In the genomic region with DNA sequence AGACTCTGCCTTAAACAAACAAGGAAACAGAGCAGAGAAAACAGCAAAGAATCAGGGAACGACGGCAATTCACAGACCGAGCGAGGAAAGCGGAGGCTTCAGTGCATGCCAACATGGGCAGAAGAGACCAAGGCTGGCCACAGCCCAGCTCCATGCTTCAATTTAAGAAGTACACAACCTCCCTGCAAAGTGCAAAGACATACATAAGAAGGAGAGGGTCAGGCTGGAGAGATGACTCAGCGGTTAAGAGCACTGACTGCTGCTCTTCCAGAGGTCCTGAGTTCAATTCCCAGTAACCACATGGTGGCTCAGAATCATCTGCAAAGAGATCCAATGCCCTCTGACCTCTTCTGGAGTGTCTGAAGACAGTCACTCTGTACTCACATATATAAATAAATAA, we compare ENCODE assay signal across 23 mouse cellular contexts. TPM values are rescaled to one million over a fixed set of nuclear protein-coding genes. Genes with fewer than 3 reads are reported as not detected.
DNase-seq lines count a peak whose midpoint lies in the region; ATAC-seq and TF ChIP-seq lines count a peak whose summit lies in the region.
"Had no signal": no experiment of that assay in that cellular context is flagged by ENCODE, and none has a peak within 500 bp of the region (broad histone marks: within the 10 kb centered on the region; RNA-seq: fewer than 3 reads in every experiment).

No protein-coding gene starts in this region.

- H3K4me1 ChIP-seq in midbrain, embryonic 11.5 days (ENCODE audit: control insufficient read depth, insufficient read depth, low read length): no peaks in the 10 kb centered on the region
- no peaks in the 10 kb centered on the region for H3K4me1 ChIP-seq in midbrain, embryonic 16.5 days (ENCODE audit: control insufficient read depth, insufficient read depth, low read length)
- H3K4me1 ChIP-seq in MEL (ENCODE audit: control insufficient read depth in 1 of 2, insufficient read depth in 2 of 2, low read length in 2 of 2): peaks cover 20 to 41% of the 10 kb centered on the region in 2 experiments
- no peaks in the 10 kb centered on the region for H3K4me1 ChIP-seq in kidney, adult 2 months (ENCODE audit: control insufficient read depth, insufficient read depth, low read length)
- H3K4me1 ChIP-seq: embryonic facial prominence, embryonic 15.5 days; forebrain, embryonic 12.5 days had no signal

- no peak for TF ChIP-seq CTCF in MEL (IDR thresholded peaks at IDR 0.05 in 2 of 3, conservative IDR thresholded peaks at IDR 0.05 in 1 of 3; ENCODE audit: control insufficient read depth in 1 of 3, insufficient read depth in 1 of 3, low read depth in 2 of 3, low read length in 3 of 3, poor library complexity in 1 of 3, severe bottlenecking in 1 of 3)
- TF ChIP-seq CTCF in kidney, adult 2 months (conservative IDR thresholded peaks at IDR 0.05; ENCODE audit: insufficient read depth, insufficient read length, low read depth, low read length): no peak

- DNase-seq in midbrain, embryonic 11.5 days (ENCODE audit: low spot score, missing footprints): peak; percentile 49
- peak; percentile 66 for DNase-seq in MEL (ENCODE audit: low read depth, low spot score)
- DNase-seq in gastrocnemius, adult 8-10 months (ENCODE audit: low spot score in 2 of 2): no peak
- no peak for DNase-seq in kidney, adult 2 months
- DNase-seq: adrenal gland, adult 2 months; adrenal gland, postnatal 10 days; adrenal gland, postnatal 25 days; cerebellum, adult 11 months; cerebellum, adult 18-20 months; cerebellum, adult 8-10 months; cerebellum, adult 9-11 months; cerebellum, postnatal 14 days; cerebellum, postnatal 36 days; embryo, embryonic 11 days had no signal

- TF ChIP-seq EP300 in MEL (IDR thresholded peaks at IDR 0.05; ENCODE audit: low read depth in 1 of 2, low read length in 2 of 2): peak; percentile 57 to 62; a peak in 3 of 4 replicates

- 86% methylated on average over 6 of the region's 6 CpGs for WGBS in midbrain, embryonic 11.5 days
- 83% methylated on average over 6 of the region's 6 CpGs for WGBS in midbrain, embryonic 16.5 days
- WGBS in kidney, adult 2 months: 78% methylated on average over 6 of the region's 6 CpGs

- TF ChIP-seq RAD21 in MEL (IDR thresholded peaks at IDR 0.05; ENCODE audit: low read depth, low read length): no peak

- H3K36me3 ChIP-seq in midbrain, embryonic 11.5 days (ENCODE audit: control insufficient read depth, insufficient read depth, low read length): no peaks in the 10 kb centered on the region
- no peaks in the 10 kb centered on the region for H3K36me3 ChIP-seq in midbrain, embryonic 16.5 days (ENCODE audit: control insufficient read depth, insufficient read depth, low read length)
- H3K36me3 ChIP-seq in MEL (ENCODE audit: control insufficient read depth in 1 of 2, insufficient read depth in 2 of 2, low read length in 2 of 2): peaks cover 0 to 28% of the 10 kb centered on the region in 2 experiments; a peak in 2 of 4 replicates
- no peaks in the 10 kb centered on the region for H3K36me3 ChIP-seq in kidney, adult 2 months (ENCODE audit: control insufficient read depth, insufficient read depth, low read length)
- H3K36me3 ChIP-seq: embryonic facial prominence, embryonic 13.5 days; embryonic facial prominence, embryonic 15.5 days; forebrain, embryonic 10.5 days; forebrain, embryonic 12.5 days; G1E had no signal

- TF ChIP-seq POLR2A in MEL (IDR thresholded peaks at IDR 0.05; ENCODE audit: control insufficient read depth in 1 of 2, insufficient read depth in 1 of 2, low read depth in 1 of 2, low read length in 2 of 2, poor library complexity in 1 of 2): no peak
- TF ChIP-seq POLR2A in kidney, adult 2 months (IDR thresholded peaks at IDR 0.05; ENCODE audit: low read depth, low read length): no peak

- no peak overlapping the region for H3K9ac ChIP-seq in midbrain, embryonic 11.5 days (ENCODE audit: low read length)
- H3K9ac ChIP-seq in midbrain, embryonic 16.5 days (ENCODE audit: low read depth, low read length): no peak overlapping the region
- no peak overlapping the region for H3K9ac ChIP-seq in MEL (ENCODE audit: control insufficient read depth, low read depth, low read length, poor library complexity, severe bottlenecking)
- H3K9ac ChIP-seq: embryonic facial prominence, embryonic 13.5 days; embryonic facial prominence, embryonic 15.5 days; forebrain, embryonic 12.5 days had no signal

- no peak for ATAC-seq in midbrain, embryonic 11.5 days (ENCODE audit: low FRiP score)
- no peak for ATAC-seq in midbrain, embryonic 16.5 days
- ATAC-seq: forebrain, embryonic 14.5 days; forebrain, embryonic 16.5 days had no signal

- H3K4me2 ChIP-seq in midbrain, embryonic 11.5 days: no peak overlapping the region
- H3K4me2 ChIP-seq in midbrain, embryonic 16.5 days (ENCODE audit: low read length): no peak overlapping the region
- H3K4me2 ChIP-seq: embryonic facial prominence, embryonic 13.5 days; embryonic facial prominence, embryonic 15.5 days; forebrain, embryonic 12.5 days had no signal

- no peaks in the 10 kb centered on the region for H3K9me3 ChIP-seq in midbrain, embryonic 11.5 days (ENCODE audit: control insufficient read depth, low read length)
- H3K9me3 ChIP-seq in midbrain, embryonic 16.5 days (replicated peaks; ENCODE audit: control insufficient read depth, low read length, poor library complexity, severe bottlenecking): no peaks in the 10 kb centered on the region
- H3K9me3 ChIP-seq in MEL (replicated peaks; ENCODE audit: insufficient read depth, low read length): no peaks in the 10 kb centered on the region
- H3K9me3 ChIP-seq: embryonic facial prominence, embryonic 13.5 days; embryonic facial prominence, embryonic 15.5 days; forebrain, embryonic 10.5 days; forebrain, embryonic 12.5 days; G1E had no signal

- H3K27me3 ChIP-seq in midbrain, embryonic 11.5 days (ENCODE audit: control insufficient read depth, insufficient read depth, low read length): 0 out of 2 replicates have a peak, but pooled peaks cover 2% of the 10 kb centered on the region
- H3K27me3 ChIP-seq in midbrain, embryonic 16.5 days (ENCODE audit: control insufficient read depth, insufficient read depth, low read depth, low read length): no peaks in the 10 kb centered on the region
- no peaks in the 10 kb centered on the region for H3K27me3 ChIP-seq in MEL (ENCODE audit: control insufficient read depth in 1 of 2, insufficient read depth in 2 of 2, low read length in 2 of 2)
- no peaks in the 10 kb centered on the region for H3K27me3 ChIP-seq in kidney, adult 2 months (replicated peaks; ENCODE audit: control insufficient read depth, insufficient read depth, low read length)
- H3K27me3 ChIP-seq: embryonic facial prominence, embryonic 13.5 days; embryonic facial prominence, embryonic 15.5 days had no signal

- no peak overlapping the region for H3K27ac ChIP-seq in midbrain, embryonic 11.5 days (ENCODE audit: low read depth, low read length)
- H3K27ac ChIP-seq in midbrain, embryonic 16.5 days (ENCODE audit: low read length): no peak overlapping the region
- peak overlapping the region; percentile 27; the same call in 1 of the 2 replicates for H3K27ac ChIP-seq in MEL (ENCODE audit: control insufficient read depth, low read depth, low read length)
- no peak overlapping the region for H3K27ac ChIP-seq in kidney, adult 2 months (ENCODE audit: insufficient read depth, low read depth, low read length)
- H3K27ac ChIP-seq: embryonic facial prominence, embryonic 13.5 days; embryonic facial prominence, embryonic 15.5 days; forebrain, embryonic 10.5 days; forebrain, embryonic 12.5 days had no signal

- no peaks in the 10 kb centered on the region for H3K79me2 ChIP-seq in MEL (ENCODE audit: control insufficient read depth, insufficient read depth, low read length, poor library complexity)

- H3K4me3 ChIP-seq in midbrain, embryonic 11.5 days (ENCODE audit: low read depth, low read length): no peak overlapping the region
- no peak overlapping the region for H3K4me3 ChIP-seq in midbrain, embryonic 16.5 days (ENCODE audit: low read depth, low read length)
- no peak overlapping the region for H3K4me3 ChIP-seq in MEL (ENCODE audit: control insufficient read depth in 1 of 2, insufficient read depth in 1 of 2, low read depth in 2 of 2, low read length in 2 of 2)
- no peak overlapping the region for H3K4me3 ChIP-seq in kidney, adult 2 months (ENCODE audit: insufficient read depth, low read depth, low read length)
- H3K4me3 ChIP-seq: embryonic facial prominence, embryonic 13.5 days; embryonic facial prominence, embryonic 15.5 days; erythroblast, embryonic 14.5 days; forebrain, embryonic 10.5 days; forebrain, embryonic 12.5 days had no signal

TF ChIP-seq in MEL, 35 proteins besides CTCF, POLR2A, EP300 and RAD21 (continues in another document):
- TF ChIP-seq ZKSCAN1 (IDR thresholded peaks at IDR 0.05; ENCODE audit: low read depth, low read length) (no peak), ZNF384 (IDR thresholded peaks at IDR 0.05; ENCODE audit: low read depth, low read length) (no peak), GATA1 (IDR thresholded peaks at IDR 0.05; ENCODE audit: low read depth, low read length) (peak; percentile 69; the same call in 1 of the 2 replicates), POLR2AphosphoS5 (IDR thresholded peaks at IDR 0.05; ENCODE audit: borderline replicate concordance, low read depth, low read length) (no peak), HCFC1 (IDR thresholded peaks at IDR 0.05; ENCODE audit: low read depth, low read length) (no peak), TBP (IDR thresholded peaks at IDR 0.05; ENCODE audit: low read depth, low read length) (peak; percentile 62), TCF12 (IDR thresholded peaks at IDR 0.05; ENCODE audit: low read depth, low read length) (peak; percentile 42; the same call in 1 of the 2 replicates), MEF2A (IDR thresholded peaks at IDR 0.05; ENCODE audit: extremely low read depth, insufficient replicate concordance, low read depth, low read length, poor library complexity, severe bottlenecking) (no peak)

RNA-seq across cellular contexts. Expression of a gene that starts 36.4 kb away (rescaled TPM):
- 1,019 and 1,097 TPM in 2 replicates for polyA plus RNA-seq in midbrain, embryonic 11.5 days (2014; fragmentation: Nextera tagmentation; extraction: Ambion mirVana)
- polyA plus RNA-seq in midbrain, embryonic 16.5 days (2015; fragmentation: Nextera tagmentation; extraction: Ambion mirVana): 840 and 889 TPM in 2 replicates
- total RNA-seq in MEL (2012; rRNA removed): 380 and 494 TPM in 2 replicates
- polyA plus RNA-seq in MEL (2012; ENCODE audit: insufficient read depth in 1 of 2, insufficient read length in 2 of 2, low read depth in 1 of 2, low replicate concordance in 2 of 2, missing spikeins in 1 of 2): 1,000 to 10,000 TPM in 1 of 2 experiments, 100 to 1,000 TPM in 1; 474 to 1,094 TPM
- total RNA-seq in gastrocnemius, adult 8-10 months (2022): 100 to 1,000 TPM; 295 to 338 (median 309) TPM
- 965 and 1,226 TPM in 2 replicates for polyA plus RNA-seq in kidney, adult 2 months (2012; rRNA removed)

RNA-seq across cellular contexts. Expression of a gene that starts 40.6 kb away (rescaled TPM):
- 14.2 and 16.9 TPM in 2 replicates for polyA plus RNA-seq in midbrain, embryonic 11.5 days (2014; fragmentation: Nextera tagmentation; extraction: Ambion mirVana)
- 23.5 and 30.5 TPM in 2 replicates for polyA plus RNA-seq in midbrain, embryonic 16.5 days (2015; fragmentation: Nextera tagmentation; extraction: Ambion mirVana)
- total RNA-seq in MEL (2012; rRNA removed): 15.0 and 16.7 TPM in 2 replicates
- 10 to 100 TPM; 19.9 to 23.9 TPM for polyA plus RNA-seq in MEL (2012; ENCODE audit: insufficient read depth in 1 of 2, insufficient read length in 2 of 2, low read depth in 1 of 2, low replicate concordance in 2 of 2, missing spikeins in 1 of 2)
- total RNA-seq in gastrocnemius, adult 8-10 months (2022): 10 to 100 TPM in 2 of 4 experiments, 1 to 10 TPM in 2; 2.9 to 14.0 (median 7.2) TPM
- 2.6 and 4.0 TPM in 2 replicates for polyA plus RNA-seq in kidney, adult 2 months (2012; rRNA removed)

Comparison
In these comparisons a context has a peak if more than half of its experiments do, and no peak if none do; other contexts are left out.
1. DNase-seq: peak in midbrain, embryonic 11.5 days (single experiment) and MEL (single experiment); none in gastrocnemius, adult 8-10 months (0 of 2) and kidney, adult 2 months (single experiment).